Mouse (Mus musculus) megakaryocyte-erythroid progenitor cell, adult 5-6 weeks (primary cell): ENCODE results near the gene Trpv5. TPM values are rescaled to one million over a fixed set of nuclear protein-coding genes. Genes with fewer than 3 reads are reported as not detected.

Source experiments
- ATAC-seq: replicated peaks from 2 replicates; pipeline ENCODE4 v1.8.0; 2016; ENCODE audit warnings: mild to moderate bottlenecking, inconsistent platforms; ENCODE audit not compliant: severe bottlenecking, poor library complexity, low FRiP score, low TSS enrichment
- total RNA-seq, 2 experiments: library from RNA; stranded (forward) in 1 of 2; stranded (reverse) in 1 of 2; fragments of 200-1000, 215-1000 nt in 1 of 2; fragments of >200 nt in 1 of 2; fragmentation: Nextera tagmentation in 1 of 2; gene quantifications; 2 replicates each; pipeline ENCODE4 v1.2.3; 2014 to 2017

The Trpv5 gene
- total RNA-seq, 2 experiments from 2014 or later = 1.0 to 1.5 TPM

GRCm38 (mm10) chr6:41642765-41643164, 37.8 kb downstream of the Trpv5 start:
- no peak for ATAC-seq

GRCm38 (mm10) chr6:41641173-41641866, 39.2 kb downstream of the Trpv5 start:
- ATAC-seq = no peak

GRCm38 (mm10) chr6:41640449-41640848, 40.1 kb downstream of the Trpv5 start:
- no peak for ATAC-seq

GRCm38 (mm10) chr6:41637927-41638506, 42.6 kb downstream of the Trpv5 start:
- no peak for ATAC-seq

GRCm38 (mm10) chr6:41637393-41637792, 43.2 kb downstream of the Trpv5 start:
- no peak for ATAC-seq

GRCm38 (mm10) chr6:41636178-41636577, 44.4 kb downstream of the Trpv5 start, which contains the start of gene Trpv6:
Gene Trpv6 (minus strand): TSS chr6:41636405.
- ATAC-seq = no peak

GRCm38 (mm10) chr6:41635211-41635610, 45.4 kb downstream of the Trpv5 start:
- ATAC-seq = 0 out of 2 replicates have a peak, but pooled peaks have one; percentile 8

GRCm38 (mm10) chr6:41631549-41631948, 49.0 kb downstream of the Trpv5 start:
- no peak for ATAC-seq

GRCm38 (mm10) chr6:41630791-41631190, 49.8 kb downstream of the Trpv5 start:
- ATAC-seq = no peak

GRCm38 (mm10) chr6:41628180-41628579, 52.4 kb downstream of the Trpv5 start:
- ATAC-seq = no peak

- peak; percentile 59 for ATAC-seq
These were observed 57.9 kb downstream of the Trpv5 start for GRCm38 (mm10) chr6:41622661-41623060.

GRCm38 (mm10) chr6:41621241-41621990, 59.2 kb downstream of the Trpv5 start:
- no peak for ATAC-seq

- ATAC-seq = no peak
These were observed 60.3 kb downstream of the Trpv5 start for GRCm38 (mm10) chr6:41620173-41620798.

- ATAC-seq = no peak
These were observed 72.9 kb downstream of the Trpv5 start for GRCm38 (mm10) chr6:41607637-41608036.

- peak; percentile 43 for ATAC-seq
These were observed 74.4 kb downstream of the Trpv5 start for GRCm38 (mm10) chr6:41606214-41606613.

GRCm38 (mm10) chr6:41605794-41606104, 74.8 kb downstream of the Trpv5 start:
- no peak for ATAC-seq

- peak; percentile 91 for ATAC-seq
These were observed 75.3 kb downstream of the Trpv5 start, which contains the start of gene Ephb6 for GRCm38 (mm10) chr6:41605061-41605793. Gene Ephb6 (plus strand): TSS chr6:41605482.

GRCm38 (mm10) chr6:41604401-41605050, 76.0 kb downstream of the Trpv5 start:
- peak; percentile 78 for ATAC-seq
